In the genomic region with DNA sequence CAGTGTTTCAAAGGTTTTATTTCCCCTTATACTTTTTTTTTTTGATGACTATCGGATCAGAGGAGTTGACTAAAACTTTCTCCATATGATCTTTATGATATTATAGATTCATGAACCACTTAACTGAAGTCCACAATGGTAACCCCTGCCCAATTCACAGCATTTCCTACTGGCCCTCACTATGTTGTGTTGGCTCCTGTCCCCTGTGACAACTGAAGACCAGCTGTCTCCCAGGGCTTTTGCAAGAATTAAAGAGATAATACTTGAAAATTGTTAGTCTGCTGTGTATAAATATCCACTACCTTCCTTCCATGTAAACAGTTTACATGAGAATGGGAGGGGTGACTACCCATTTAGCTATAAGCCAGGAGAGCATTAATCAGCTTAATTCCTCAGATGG, we compare ENCODE assay signal across 26 mouse cellular contexts. TPM values are rescaled to one million over a fixed set of nuclear protein-coding genes. Genes with fewer than 3 reads are reported as not detected.
"Had no signal": no experiment of that assay in that cellular context is flagged by ENCODE, and none has a peak within 500 bp of the region (broad histone marks: within the 10 kb centered on the region; RNA-seq: fewer than 3 reads in every experiment).

No protein-coding gene starts in this region.

- H3K9me3 ChIP-seq: heart, embryonic 13.5 days; heart, embryonic 15.5 days; hindbrain, embryonic 13.5 days; hindbrain, embryonic 15.5 days; kidney, embryonic 15.5 days; limb, embryonic 13.5 days; limb, embryonic 15.5 days had no signal

- ATAC-seq: hindbrain, postnatal 0 days; intestine, embryonic 16.5 days had no signal

- H3K27me3 ChIP-seq: heart, embryonic 13.5 days; heart, embryonic 15.5 days; hindbrain, embryonic 15.5 days; kidney, embryonic 15.5 days; limb, embryonic 13.5 days; limb, embryonic 15.5 days had no signal

- H3K9ac ChIP-seq: heart, embryonic 13.5 days; heart, embryonic 15.5 days; hindbrain, embryonic 13.5 days; hindbrain, embryonic 15.5 days; kidney, embryonic 15.5 days; limb, embryonic 13.5 days; limb, embryonic 15.5 days had no signal

- H3K4me1 ChIP-seq: heart, embryonic 13.5 days; heart, embryonic 15.5 days; hindbrain, embryonic 13.5 days; hindbrain, embryonic 15.5 days; kidney, embryonic 15.5 days; limb, embryonic 13.5 days; limb, embryonic 15.5 days had no signal

- DNase-seq: gastrocnemius, postnatal 14 days; gastrocnemius, postnatal 36 days; heart, adult 11 months; heart, adult 2 months; heart, postnatal 14 days; heart, postnatal 36 days; kidney, adult 11 months; kidney, adult 2 months; kidney, adult 9 months; kidney, postnatal 14 days; kidney, postnatal 36 days; layer of hippocampus, adult 9-11 months; layer of hippocampus, postnatal 36 days; left cerebral cortex, postnatal 4 days had no signal

- H3K4me2 ChIP-seq: heart, embryonic 11.5 days; heart, embryonic 13.5 days; heart, embryonic 15.5 days; hindbrain, embryonic 13.5 days; hindbrain, embryonic 15.5 days; kidney, embryonic 15.5 days; limb, embryonic 13.5 days; limb, embryonic 15.5 days had no signal

- H3K36me3 ChIP-seq: heart, embryonic 13.5 days; heart, embryonic 15.5 days; hindbrain, embryonic 13.5 days; hindbrain, embryonic 15.5 days; kidney, embryonic 15.5 days; limb, embryonic 13.5 days; limb, embryonic 15.5 days had no signal

- H3K4me3 ChIP-seq: heart, adult 2 months; heart, embryonic 13.5 days; heart, embryonic 15.5 days; hindbrain, embryonic 13.5 days; hindbrain, embryonic 15.5 days; kidney, embryonic 15.5 days; limb, embryonic 13.5 days; limb, embryonic 15.5 days had no signal

- H3K27ac ChIP-seq: heart, adult 2 months; heart, embryonic 13.5 days; heart, embryonic 15.5 days; hindbrain, embryonic 13.5 days; hindbrain, embryonic 15.5 days; hindbrain, postnatal 0 days; kidney, embryonic 15.5 days; kidney, postnatal 0 days; limb, embryonic 13.5 days; limb, embryonic 15.5 days had no signal

RNA-seq across cellular contexts. Expression of a gene that starts 50.6 kb away (rescaled TPM):
- polyA plus RNA-seq: liver, adult 2 months had no signal
